Mouse (Mus musculus) limb, embryonic 11.5 days (tissue): ENCODE measurements around the gene Ksr1. TPM values are rescaled to one million over a fixed set of nuclear protein-coding genes. Genes with fewer than 3 reads are reported as not detected.

Experiments used
- ATAC-seq: fragments of 200-750 bp; cut with Nextera tagmentation; 2 replicates; pipeline ENCODE4 v1.8.0; 2017; ENCODE audit warnings: low read depth; ENCODE audit not compliant: insufficient number of reproducible peaks, low FRiP score, low TSS enrichment
- DNase-seq: peaks from one replicate; pipeline ENCODE4 v3.0.0-alpha.2; 2015; ENCODE audit warnings: low spot score
- H3K27ac ChIP-seq: fragments of 300-500 bp; sonication (generic); replicated peaks from 2 replicates; pipeline ENCODE4 v1.5.1; 2014; ENCODE audit warnings: low read depth, mild to moderate bottlenecking, low read length
- H3K27me3 ChIP-seq: fragments of 300-500 bp; sonication (generic); 2 replicates; pipeline ENCODE4 v1.6.1; 2014; ENCODE audit warnings: mild to moderate bottlenecking, low read length, mixed read lengths; ENCODE audit not compliant: control insufficient read depth, insufficient read depth
- H3K36me3 ChIP-seq: fragments of 300-500 bp; sonication (generic); 2 replicates; pipeline ENCODE4 v1.6.1; 2014; ENCODE audit warnings: mild to moderate bottlenecking, low read length, moderate library complexity, mixed read lengths; ENCODE audit not compliant: control insufficient read depth, insufficient read depth
- H3K4me1 ChIP-seq: fragments of 300-500 bp; sonication (generic); 2 replicates; pipeline ENCODE4 v1.6.1; 2014; ENCODE audit warnings: low read length, mixed read lengths; ENCODE audit not compliant: control insufficient read depth, insufficient read depth
- H3K4me2 ChIP-seq: fragments of 300-500 bp; sonication (generic); 2 replicates; pipeline ENCODE4 v1.6.1; 2014; ENCODE audit warnings: low read depth, mild to moderate bottlenecking, moderate library complexity; ENCODE audit not compliant: severe bottlenecking
- H3K4me3 ChIP-seq: fragments of 300-500 bp; sonication (generic); 2 replicates; pipeline ENCODE4 v1.5.1; 2014; ENCODE audit warnings: low read depth, low read length
- H3K9ac ChIP-seq: fragments of 300-500 bp; sonication (generic); 2 replicates; pipeline ENCODE4 v1.6.1; 2014; ENCODE audit warnings: mild to moderate bottlenecking, low read length
- H3K9me3 ChIP-seq: fragments of 300-500 bp; sonication (generic); 2 replicates; pipeline ENCODE4 v1.6.1; 2016; ENCODE audit warnings: low read length; ENCODE audit not compliant: control insufficient read depth
- WGBS: fragments of 180-500 bp; shearing (Covaris S2); extraction: QIAGEN DNeasy Blood & Tissue Kit; methylation state at CpG from one replicate; pipeline ENCODE4 v1.1.7; 2014; 5-methylcytosine and 5-hydroxymethylcytosine counted together
- polyA plus RNA-seq: library from polyadenylated mRNA; unstranded; fragments of >200 nt; fragmentation: Nextera tagmentation; extraction: Ambion mirVana; gene quantifications from 2 replicates; pipeline ENCODE4 v1.2.1, GENCODE M21; 2014

The Ksr1 gene
- polyA plus RNA-seq, 1 experiment from 2014 or later: 2.2 TPM

GRCm38 (mm10) chr11:79128233-79128632 is 18.0 kb downstream of the Ksr1 start:
- 88% methylated on average over 7 of the region's 7 CpGs for WGBS
- no peak overlapping the region for H3K9ac ChIP-seq
- H3K36me3 ChIP-seq: no peaks in the 10 kb centered on the region
- H3K27ac ChIP-seq: no peak overlapping the region
- DNase-seq (no peak), ATAC-seq (no peak)
- H3K4me2 ChIP-seq: no peak overlapping the region
- no peaks in the 10 kb centered on the region for H3K27me3 ChIP-seq
- no peaks in the 10 kb centered on the region for H3K9me3 ChIP-seq
- H3K4me3 ChIP-seq: no peak overlapping the region
- H3K4me1 ChIP-seq: peaks cover 8% of the 10 kb centered on the region

GRCm38 (mm10) chr11:79126963-79127362 is 19.2 kb downstream of the Ksr1 start:
- H3K9me3 ChIP-seq: no peaks in the 10 kb centered on the region
- no peak overlapping the region for H3K4me2 ChIP-seq
- ATAC-seq (no peak), DNase-seq (no peak)
- 89% methylated on average over 3 of the region's 3 CpGs for WGBS
- no peak overlapping the region for H3K4me3 ChIP-seq
- H3K27me3 ChIP-seq: no peaks in the 10 kb centered on the region
- H3K9ac ChIP-seq: no peak overlapping the region
- H3K36me3 ChIP-seq: no peaks in the 10 kb centered on the region
- H3K4me1 ChIP-seq: peaks cover 5% of the 10 kb centered on the region; the same call in 1 of the 2 replicates
- H3K27ac ChIP-seq: no peak overlapping the region

- DNase-seq (no peak), ATAC-seq (no peak)
- Histone ChIP-seq H3K4me1 (peaks cover 5% of the 10 kb centered on the region; the same call in 1 of the 2 replicates), H3K27me3 (no peaks in the 10 kb centered on the region), H3K9ac (no peak overlapping the region), H3K4me3 (no peak overlapping the region), H3K9me3 (no peaks in the 10 kb centered on the region), H3K36me3 (no peaks in the 10 kb centered on the region), H3K27ac (no peak overlapping the region), H3K4me2 (no peak overlapping the region)
- WGBS: 67% methylated on average over 8 of the region's 8 CpGs
Observed at GRCm38 (mm10) chr11:79125775-79126174, 20.4 kb downstream of the Ksr1 start.

GRCm38 (mm10) chr11:79122556-79122955 is 23.7 kb downstream of the Ksr1 start:
- H3K4me3 ChIP-seq: no peak overlapping the region
- H3K27me3 ChIP-seq: no peaks in the 10 kb centered on the region
- H3K4me2 ChIP-seq: no peak overlapping the region
- no peak overlapping the region for H3K27ac ChIP-seq
- peaks cover 5% of the 10 kb centered on the region; the same call in 1 of the 2 replicates for H3K4me1 ChIP-seq
- WGBS: 89% methylated on average over 10 of the region's 10 CpGs
- no peaks in the 10 kb centered on the region for H3K9me3 ChIP-seq
- no peak for ATAC-seq
- no peak for DNase-seq
- H3K9ac ChIP-seq: no peak overlapping the region
- no peaks in the 10 kb centered on the region for H3K36me3 ChIP-seq

- Histone ChIP-seq H3K9ac (no peak overlapping the region), H3K27me3 (no peaks in the 10 kb centered on the region), H3K36me3 (no peaks in the 10 kb centered on the region), H3K4me3 (no peak overlapping the region), H3K4me1 (peaks cover 7% of the 10 kb centered on the region; the same call in 1 of the 2 replicates), H3K9me3 (no peaks in the 10 kb centered on the region), H3K4me2 (no peak overlapping the region), H3K27ac (no peak overlapping the region)
- ATAC-seq (no peak), DNase-seq (no peak)
- WGBS: 69% methylated on average over 3 of the region's 3 CpGs
Observed at GRCm38 (mm10) chr11:79120087-79120486, 26.1 kb downstream of the Ksr1 start.

- Histone ChIP-seq H3K4me2 (no peak overlapping the region), H3K27ac (no peak overlapping the region), H3K4me1 (peaks cover 7% of the 10 kb centered on the region; the same call in 1 of the 2 replicates), H3K9ac (no peak overlapping the region), H3K36me3 (no peaks in the 10 kb centered on the region), H3K4me3 (no peak overlapping the region), H3K9me3 (no peaks in the 10 kb centered on the region), H3K27me3 (no peaks in the 10 kb centered on the region)
- 87% methylated on average over 5 of the region's 5 CpGs for WGBS
- DNase-seq (no peak), ATAC-seq (no peak)
Observed at GRCm38 (mm10) chr11:79118918-79119377, 27.3 kb downstream of the Ksr1 start.

GRCm38 (mm10) chr11:79116665-79117064 is 29.5 kb downstream of the Ksr1 start:
- no peak overlapping the region for H3K4me3 ChIP-seq
- no peaks in the 10 kb centered on the region for H3K9me3 ChIP-seq
- no peaks in the 10 kb centered on the region for H3K36me3 ChIP-seq
- H3K27me3 ChIP-seq: no peaks in the 10 kb centered on the region
- 24% methylated on average over 9 of the region's 9 CpGs for WGBS
- DNase-seq: no peak
- H3K27ac ChIP-seq: no peak overlapping the region
- H3K4me1 ChIP-seq: peaks cover 3% of the 10 kb centered on the region; the same call in 1 of the 2 replicates
- no peak overlapping the region for H3K9ac ChIP-seq
- ATAC-seq: no peak
- H3K4me2 ChIP-seq: no peak overlapping the region

- Histone ChIP-seq H3K27ac (no peak overlapping the region), H3K9me3 (no peaks in the 10 kb centered on the region), H3K4me3 (no peak overlapping the region), H3K4me1 (peaks cover 3% of the 10 kb centered on the region; the same call in 1 of the 2 replicates), H3K4me2 (no peak overlapping the region), H3K36me3 (no peaks in the 10 kb centered on the region), H3K27me3 (no peaks in the 10 kb centered on the region), H3K9ac (no peak overlapping the region)
- DNase-seq (no peak), ATAC-seq (no peak)
- WGBS: 87% methylated on average over 8 of the region's 8 CpGs
Observed at GRCm38 (mm10) chr11:79115659-79116058, 30.5 kb downstream of the Ksr1 start.

- WGBS: 36% methylated on average over 6 of the region's 6 CpGs
- ATAC-seq (no peak), DNase-seq (no peak)
- Histone ChIP-seq H3K36me3 (no peaks in the 10 kb centered on the region), H3K27ac (no peak overlapping the region), H3K9me3 (no peaks in the 10 kb centered on the region), H3K4me1 (peaks cover 3% of the 10 kb centered on the region; the same call in 1 of the 2 replicates), H3K4me3 (no peak overlapping the region), H3K9ac (no peak overlapping the region), H3K27me3 (no peaks in the 10 kb centered on the region), H3K4me2 (no peak overlapping the region)
Observed at GRCm38 (mm10) chr11:79114061-79114460, 32.1 kb downstream of the Ksr1 start.
